Mouse (Mus musculus): Measurements from ENCODE around the gene Nfxl1. TPM values are rescaled to one million over a fixed set of nuclear protein-coding genes. Genes with fewer than 3 reads are reported as not detected.
"Not testable (repeated sequence)": the region's sequence is repeated elsewhere in the genome, so short reads cannot be mapped to it uniquely, and the experiment has no call there.

Gene Nfxl1
- polyA plus RNA-seq (2014; fragmentation: Nextera tagmentation; extraction: Ambion mirVana): 20.9 and 26.2 TPM in 2 replicates

DNA sequence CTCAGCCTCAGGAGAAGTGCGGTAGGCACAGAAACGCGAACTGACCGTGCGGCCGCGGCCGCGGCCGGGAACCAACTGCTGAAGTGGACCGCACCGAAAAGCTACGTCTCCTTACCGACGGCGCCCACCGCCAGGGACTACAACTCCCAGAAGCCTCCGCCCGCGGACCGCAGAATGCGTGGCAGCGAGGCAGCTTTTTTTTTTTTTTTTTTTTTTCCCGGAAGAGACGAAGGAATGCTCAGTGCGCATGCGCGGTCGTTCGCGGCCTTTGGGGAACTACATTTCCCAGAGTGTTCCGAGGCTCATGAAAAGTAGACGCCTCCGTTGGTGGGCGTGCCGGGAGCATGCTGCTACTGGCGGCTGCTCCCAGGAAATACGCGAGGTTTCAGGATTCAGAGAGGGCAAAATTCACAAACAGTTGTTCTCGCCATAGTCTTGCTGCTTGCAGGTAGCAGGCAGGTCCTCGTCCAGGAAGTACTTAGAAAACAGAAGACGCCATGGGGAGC is at the start of gene Nfxl1:
TSS of gene Nfxl1 (minus strand) at position 141 of the 506 bp plus-strand sequence.
- peaks cover 11% of the 10 kb centered on the region for H3K36me3 ChIP-seq (ENCODE audit: control insufficient read depth, insufficient read depth, low read length)
- peak within 1 kb of the TSS; percentile 69 for H3K4me2 ChIP-seq (ENCODE audit: low read depth, low read length)
- H3K27ac ChIP-seq (replicated peaks; ENCODE audit: low read depth, low read length): peak within 1 kb of the TSS; percentile 58
- H3K9me3 ChIP-seq (ENCODE audit: control insufficient read depth, low read length): no peaks in the 10 kb centered on the region
- ATAC-seq (ENCODE audit: low read depth): peak; percentile 96
- peak within 1 kb of the TSS; percentile 90 for H3K9ac ChIP-seq (ENCODE audit: low read depth, low read length)
- 0 out of 2 replicates have a peak, but pooled peaks cover 6% of the 10 kb centered on the region for H3K4me1 ChIP-seq (ENCODE audit: control insufficient read depth, insufficient read depth, low read length)
- DNase-seq (ENCODE audit: low spot score): peak; percentile 99
- WGBS: under 1% methylated on average over 42 of the region's 42 CpGs
- H3K27me3 ChIP-seq (replicated peaks; ENCODE audit: control insufficient read depth, insufficient read depth, low read length): no peaks in the 10 kb centered on the region
- H3K4me3 ChIP-seq (ENCODE audit: low read depth, low read length): peak within 1 kb of the TSS; percentile 93

DNA sequence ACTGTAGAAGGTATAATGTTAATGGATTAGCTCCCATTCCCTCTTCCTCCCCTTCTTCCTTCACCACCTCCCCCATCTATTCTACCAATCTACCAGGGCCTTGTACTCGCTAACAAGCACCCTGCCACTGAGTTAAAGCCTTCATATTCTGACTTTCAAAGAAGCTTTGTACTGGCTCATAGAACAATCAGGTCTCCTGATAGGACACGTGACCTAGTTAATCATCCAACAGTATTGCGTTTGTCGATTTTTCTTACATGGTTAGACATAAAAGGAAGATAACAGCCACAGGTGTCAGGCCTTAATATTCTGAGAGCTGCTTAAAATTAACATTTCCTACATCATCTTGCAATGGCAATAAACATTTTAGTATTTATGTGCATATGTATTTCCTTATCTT is 43.7 kb upstream of the Nfxl1 start:
- Histone ChIP-seq H3K4me1 (ENCODE audit: control insufficient read depth, insufficient read depth, low read length) (no peaks in the 10 kb centered on the region), H3K4me3 (ENCODE audit: low read depth, low read length) (no peak overlapping the region), H3K27ac (replicated peaks; ENCODE audit: low read depth, low read length) (no peak overlapping the region), H3K9me3 (ENCODE audit: control insufficient read depth, low read length) (no peaks in the 10 kb centered on the region), H3K27me3 (replicated peaks; ENCODE audit: control insufficient read depth, insufficient read depth, low read length) (no peaks in the 10 kb centered on the region), H3K4me2 (ENCODE audit: low read depth, low read length) (no peak overlapping the region), H3K36me3 (ENCODE audit: control insufficient read depth, insufficient read depth, low read length) (no peaks in the 10 kb centered on the region), H3K9ac (ENCODE audit: low read depth, low read length) (no peak overlapping the region)
- no peak for DNase-seq (ENCODE audit: low spot score)
- 93% methylated on average over 4 of the region's 4 CpGs for WGBS
- ATAC-seq (ENCODE audit: low read depth): no peak

- Histone ChIP-seq H3K4me1 (ENCODE audit: control insufficient read depth, insufficient read depth, low read length) (no peaks in the 10 kb centered on the region), H3K4me2 (ENCODE audit: low read depth, low read length) (no peak overlapping the region), H3K36me3 (ENCODE audit: control insufficient read depth, insufficient read depth, low read length) (no peaks in the 10 kb centered on the region), H3K27ac (replicated peaks; ENCODE audit: low read depth, low read length) (no peak overlapping the region), H3K4me3 (ENCODE audit: low read depth, low read length) (no peak overlapping the region), H3K9ac (ENCODE audit: low read depth, low read length) (no peak overlapping the region), H3K9me3 (ENCODE audit: control insufficient read depth, low read length) (no peaks in the 10 kb centered on the region), H3K27me3 (replicated peaks; ENCODE audit: control insufficient read depth, insufficient read depth, low read length) (no peaks in the 10 kb centered on the region)
- peak; percentile 59 for DNase-seq (ENCODE audit: low spot score)
- ATAC-seq (ENCODE audit: low read depth): peak; percentile 62; the same call in 1 of the 2 replicates
- WGBS: 15% methylated on average over 5 of the region's 5 CpGs
Observed at GRCm38 (mm10) chr5:72601006-72601405, 41.5 kb upstream of the Nfxl1 start.

- no peak within 1 kb of the TSS for H3K9ac ChIP-seq (ENCODE audit: low read depth, low read length)
- DNase-seq (ENCODE audit: low spot score): no peak
- no peak within 1 kb of the TSS for H3K27ac ChIP-seq (replicated peaks; ENCODE audit: low read depth, low read length)
- ATAC-seq (ENCODE audit: low read depth): peak; percentile 57; the same call in 1 of the 2 replicates
- H3K4me2 ChIP-seq (ENCODE audit: low read depth, low read length): peak within 1 kb of the TSS; percentile 68
- H3K4me3 ChIP-seq (ENCODE audit: low read depth, low read length): peak within 1 kb of the TSS; percentile 37
- no peaks in the 10 kb centered on the region for H3K36me3 ChIP-seq (ENCODE audit: control insufficient read depth, insufficient read depth, low read length)
- 3% methylated on average over 12 of the region's 38 CpGs for WGBS
- peaks cover 4% of the 10 kb centered on the region; the same call in 1 of the 2 replicates for H3K27me3 ChIP-seq (replicated peaks; ENCODE audit: control insufficient read depth, insufficient read depth, low read length)
- no peaks in the 10 kb centered on the region for H3K9me3 ChIP-seq (ENCODE audit: control insufficient read depth, low read length)
- H3K4me1 ChIP-seq (ENCODE audit: control insufficient read depth, insufficient read depth, low read length): no peaks in the 10 kb centered on the region
Observed at GRCm38 (mm10) chr5:72587192-72587681, 27.8 kb upstream of the Nfxl1 start, which contains the start of gene Gm5868. Gene Gm5868 (minus strand): TSS chr5:72587551.

GRCm38 (mm10) chr5:72586667-72587191 is 27.2 kb upstream of the Nfxl1 start:
- ATAC-seq (ENCODE audit: low read depth); H3K9ac ChIP-seq (ENCODE audit: low read depth, low read length): not testable (repeated sequence)

DNA sequence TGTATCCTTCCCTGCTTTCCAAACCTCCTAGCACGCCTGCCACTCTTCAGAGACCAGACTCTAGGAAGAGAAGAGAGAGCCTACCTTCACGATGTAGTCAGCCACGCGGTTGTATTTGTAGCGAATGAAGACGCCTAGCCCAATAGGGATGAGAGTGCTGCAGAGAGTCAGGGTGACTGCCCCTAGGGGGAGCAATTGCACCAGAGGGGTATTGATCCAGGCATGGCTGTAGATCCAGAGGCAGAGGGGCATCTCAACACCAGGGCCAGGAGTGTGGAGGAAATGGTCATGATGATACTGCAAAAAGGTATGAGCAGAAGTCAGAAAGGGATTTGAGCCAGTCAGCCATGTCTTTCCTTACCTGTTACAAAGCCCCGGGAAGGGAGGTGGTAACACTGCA is 26.6 kb upstream of the Nfxl1 start:
- not testable (repeated sequence) for H3K27ac ChIP-seq (replicated peaks; ENCODE audit: low read depth, low read length); H3K9ac ChIP-seq (ENCODE audit: low read depth, low read length); H3K4me1 ChIP-seq (ENCODE audit: control insufficient read depth, insufficient read depth, low read length); H3K27me3 ChIP-seq (replicated peaks; ENCODE audit: control insufficient read depth, insufficient read depth, low read length); DNase-seq (ENCODE audit: low spot score); H3K4me2 ChIP-seq (ENCODE audit: low read depth, low read length); H3K4me3 ChIP-seq (ENCODE audit: low read depth, low read length); H3K36me3 ChIP-seq (ENCODE audit: control insufficient read depth, insufficient read depth, low read length); H3K9me3 ChIP-seq (ENCODE audit: control insufficient read depth, low read length)
- ATAC-seq (ENCODE audit: low read depth): peak; percentile 44; the same call in 1 of the 2 replicates
- 38% methylated on average over 7 of the region's 7 CpGs for WGBS

More at GRCm38 (mm10) chr5:72586667-72587191, 27.2 kb upstream of the Nfxl1 start:
- H3K27me3 ChIP-seq (replicated peaks; ENCODE audit: control insufficient read depth, insufficient read depth, low read length); H3K27ac ChIP-seq (replicated peaks; ENCODE audit: low read depth, low read length); H3K4me1 ChIP-seq (ENCODE audit: control insufficient read depth, insufficient read depth, low read length); H3K9me3 ChIP-seq (ENCODE audit: control insufficient read depth, low read length); H3K36me3 ChIP-seq (ENCODE audit: control insufficient read depth, insufficient read depth, low read length); DNase-seq (ENCODE audit: low spot score): not testable (repeated sequence)
- peak overlapping the region; percentile 68 for H3K4me2 ChIP-seq (ENCODE audit: low read depth, low read length)
- 42% methylated on average over 25 of the region's 25 CpGs for WGBS
- H3K4me3 ChIP-seq (ENCODE audit: low read depth, low read length): peak overlapping the region; percentile 37

DNA sequence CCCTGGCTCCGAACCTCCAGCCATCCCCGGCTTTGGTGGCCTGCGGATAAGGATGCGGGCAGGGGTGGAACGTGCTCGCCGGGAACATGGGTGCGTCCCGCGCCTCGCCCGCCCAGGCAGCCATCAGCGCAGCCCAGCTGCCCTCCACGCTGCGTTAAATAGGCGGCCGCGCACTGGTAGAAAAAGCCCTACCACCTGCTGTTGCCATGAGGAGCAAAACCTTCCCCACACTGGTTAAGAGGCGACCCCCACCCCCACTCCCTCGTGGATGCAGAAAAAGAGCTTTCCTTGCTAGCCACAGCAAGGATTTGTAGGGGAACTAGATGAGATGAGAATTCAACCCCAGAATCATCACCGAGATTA is 21.5 kb upstream of the Nfxl1 start, which contains the start of gene Zar1:
TSS of gene Zar1 (minus strand) at position 285 of the 363 bp plus-strand sequence.
- not testable (repeated sequence) for H3K4me1 ChIP-seq (ENCODE audit: control insufficient read depth, insufficient read depth, low read length); DNase-seq (ENCODE audit: low spot score); H3K27ac ChIP-seq (replicated peaks; ENCODE audit: low read depth, low read length); H3K36me3 ChIP-seq (ENCODE audit: control insufficient read depth, insufficient read depth, low read length); H3K27me3 ChIP-seq (replicated peaks; ENCODE audit: control insufficient read depth, insufficient read depth, low read length); H3K9me3 ChIP-seq (ENCODE audit: control insufficient read depth, low read length)
- H3K4me3 ChIP-seq (ENCODE audit: low read depth, low read length): peak within 1 kb of the TSS; percentile 43
- WGBS: 10% methylated on average over 11 of the region's 21 CpGs
- peak within 1 kb of the TSS; percentile 52 for H3K9ac ChIP-seq (ENCODE audit: low read depth, low read length)
- H3K4me2 ChIP-seq (ENCODE audit: low read depth, low read length): peak within 1 kb of the TSS; percentile 72
- peak; percentile 59; the same call in 1 of the 2 replicates for ATAC-seq (ENCODE audit: low read depth)

- not testable (repeated sequence) for H3K36me3 ChIP-seq (ENCODE audit: control insufficient read depth, insufficient read depth, low read length); H3K4me1 ChIP-seq (ENCODE audit: control insufficient read depth, insufficient read depth, low read length); H3K27ac ChIP-seq (replicated peaks; ENCODE audit: low read depth, low read length); H3K27me3 ChIP-seq (replicated peaks; ENCODE audit: control insufficient read depth, insufficient read depth, low read length); H3K9me3 ChIP-seq (ENCODE audit: control insufficient read depth, low read length); DNase-seq (ENCODE audit: low spot score)
- ATAC-seq (ENCODE audit: low read depth): peak; percentile 74
- peak overlapping the region; percentile 52 for H3K9ac ChIP-seq (ENCODE audit: low read depth, low read length)
- WGBS: 2% methylated on average over 41 of the region's 73 CpGs
- H3K4me2 ChIP-seq (ENCODE audit: low read depth, low read length): peak overlapping the region; percentile 72
- peak overlapping the region; percentile 43 for H3K4me3 ChIP-seq (ENCODE audit: low read depth, low read length)
Observed at GRCm38 (mm10) chr5:72580088-72580969, 20.8 kb upstream of the Nfxl1 start.
